Mouse (Mus musculus) regulatory T cell (primary cell): ENCODE results near the gene Prox2.

Experiments used
- in situ Hi-C: fragments of 300-600 bp; cut with MboI, MseI; formaldehyde crosslinking; loops from one replicate; pipeline ENCODE4 v1.15.1; 2025; ENCODE audit warnings: high pct_unique_total_duplicates

Prox2 gene

GRCm38 (mm10) chr12:85110698-85111592 is at the start of gene Prox2, which contains the start of gene Dlst:
Prox2 (minus strand) TSS chr12:85110759.
Dlst (plus strand) TSS chr12:85110833.
- in situ Hi-C loops = no loop called here

- in situ Hi-C loops = loop anchor here (25.0 kb wide), 1 partner anchor 128 kb away; the partner anchor contains the start of genes Acyp1 and Zc2hc1c
These were observed 49.0 kb upstream of the Prox2 start for GRCm38 (mm10) chr12:85159592-85159991.

GRCm38 (mm10) chr12:85158801-85159200 is 48.2 kb upstream of the Prox2 start:
- in situ Hi-C loops = loop anchor here (25.0 kb wide), 1 partner anchor 128 kb away; the partner anchor contains the start of genes Acyp1 and Zc2hc1c

- in situ Hi-C loops = loop anchor here (25.0 kb wide), 1 partner anchor 129 kb away; the partner anchor contains the start of genes Acyp1 and Zc2hc1c
These were observed 47.4 kb upstream of the Prox2 start for GRCm38 (mm10) chr12:85157797-85158460.

- in situ Hi-C loops = loop anchor here (25.0 kb wide), 1 partner anchor 131 kb away; the partner anchor contains the start of genes Acyp1 and Zc2hc1c
These were observed 45.8 kb upstream of the Prox2 start for GRCm38 (mm10) chr12:85156324-85156723.

GRCm38 (mm10) chr12:85153011-85153410 is 42.5 kb upstream of the Prox2 start:
- in situ Hi-C loops = loop anchor here (25.0 kb wide), 1 partner anchor 134 kb away; the partner anchor contains the start of genes Acyp1 and Zc2hc1c

- in situ Hi-C loops = loop anchor here (25.0 kb wide), 1 partner anchor 136 kb away; the partner anchor contains the start of genes Acyp1 and Zc2hc1c
These were observed 40.6 kb upstream of the Prox2 start, which contains the start of gene Rps6kl1 for GRCm38 (mm10) chr12:85151002-85151774. Rps6kl1 (minus strand) TSS chr12:85151264.

GRCm38 (mm10) chr12:85150321-85151001 is 39.9 kb upstream of the Prox2 start:
- in situ Hi-C loops = loop anchor here (25.0 kb wide), 1 partner anchor 137 kb away; the partner anchor contains the start of genes Acyp1 and Zc2hc1c

GRCm38 (mm10) chr12:85146881-85147280 is 36.3 kb upstream of the Prox2 start:
- in situ Hi-C loops = loop anchor here (10.0 kb wide), 1 partner anchor 348 kb away; no protein-coding TSS in a partner anchor

- in situ Hi-C loops = loop anchor here (10.0 kb wide), 1 partner anchor 348 kb away; no protein-coding TSS in a partner anchor
These were observed 35.8 kb upstream of the Prox2 start for GRCm38 (mm10) chr12:85146355-85146754.

GRCm38 (mm10) chr12:85145630-85146029 is 35.1 kb upstream of the Prox2 start:
- in situ Hi-C loops = loop anchor here (10.0 kb wide), 1 partner anchor 349 kb away; no protein-coding TSS in a partner anchor

GRCm38 (mm10) chr12:85144821-85145220 is 34.3 kb upstream of the Prox2 start:
- in situ Hi-C loops = loop anchor here (10.0 kb wide), 1 partner anchor 350 kb away; no protein-coding TSS in a partner anchor

- in situ Hi-C loops = loop anchor here (10.0 kb wide), 1 partner anchor 351 kb away; no protein-coding TSS in a partner anchor
These were observed 33.7 kb upstream of the Prox2 start for GRCm38 (mm10) chr12:85144276-85144675.

- in situ Hi-C loops = loop anchor here (10.0 kb wide), 1 partner anchor 352 kb away; no protein-coding TSS in a partner anchor
These were observed 32.2 kb upstream of the Prox2 start for GRCm38 (mm10) chr12:85142803-85143202.

- in situ Hi-C loops = loop anchor here (10.0 kb wide), 1 partner anchor 354 kb away; no protein-coding TSS in a partner anchor
These were observed 30.5 kb upstream of the Prox2 start for GRCm38 (mm10) chr12:85141096-85141495.

- in situ Hi-C loops = loop anchor here (10.0 kb wide), 1 partner anchor 355 kb away; no protein-coding TSS in a partner anchor
These were observed 29.6 kb upstream of the Prox2 start for GRCm38 (mm10) chr12:85140036-85140701.

- in situ Hi-C loops = no loop called here
These were observed 26.1 kb upstream of the Prox2 start for GRCm38 (mm10) chr12:85136627-85137026.

GRCm38 (mm10) chr12:85135513-85136470 is 25.2 kb upstream of the Prox2 start:
- in situ Hi-C loops = no loop called here
